Mouse (Mus musculus) stomach, embryonic 15.5 days (tissue): ENCODE measurements around the gene Ahdc1. TPM values are rescaled to one million over a fixed set of nuclear protein-coding genes. Genes with fewer than 3 reads are reported as not detected.
A peak's percentile ranks its signal among the peaks of the same experiment; 100 is the strongest.

Experiments used
- ATAC-seq: fragments of 200-750 bp; cut with Nextera tagmentation; 2 replicates; pipeline ENCODE4 v1.8.0; 2017; ENCODE audit warnings: low read depth, moderate number of reproducible peaks, moderate TSS enrichment; ENCODE audit not compliant: insufficient read depth, low FRiP score
- H3K27ac ChIP-seq: fragments of 300-500 bp; sonication (generic); 2 replicates; pipeline ENCODE4 v1.5.1; 2015; ENCODE audit warnings: mild to moderate bottlenecking, inconsistent platforms
- H3K27me3 ChIP-seq: fragments of 300-500 bp; sonication (generic); replicated peaks from 2 replicates; pipeline ENCODE4 v1.6.1; 2015; ENCODE audit warnings: inconsistent platforms
- H3K36me3 ChIP-seq: fragments of 300-500 bp; sonication (generic); 2 replicates; pipeline ENCODE4 v1.6.1; 2015; ENCODE audit warnings: inconsistent platforms
- H3K4me1 ChIP-seq: fragments of 300-500 bp; sonication (generic); 2 replicates; pipeline ENCODE4 v1.6.1; 2015; ENCODE audit warnings: inconsistent platforms
- H3K4me2 ChIP-seq: fragments of 300-500 bp; sonication (generic); 2 replicates; pipeline ENCODE4 v1.6.1; 2015; ENCODE audit warnings: mild to moderate bottlenecking, inconsistent platforms
- H3K4me3 ChIP-seq: fragments of 300-500 bp; sonication (generic); replicated peaks from 2 replicates; pipeline ENCODE4 v1.5.1; 2015; ENCODE audit warnings: inconsistent platforms
- H3K9ac ChIP-seq: fragments of 300-500 bp; sonication (generic); 2 replicates; pipeline ENCODE4 v1.6.1; 2015; ENCODE audit warnings: inconsistent platforms
- H3K9me3 ChIP-seq: fragments of 300-500 bp; sonication (generic); 2 replicates; pipeline ENCODE4 v1.6.1; 2016; ENCODE audit warnings: inconsistent platforms
- WGBS: fragments of 180-500 bp; shearing (Covaris S2); methylation state at CpG from one replicate; pipeline ENCODE4 v1.1.7; 2015; 5-methylcytosine and 5-hydroxymethylcytosine counted together
- polyA plus RNA-seq: library from polyadenylated mRNA; unstranded; fragments of >200 nt; fragmentation: Nextera tagmentation; extraction: Ambion mirVana; gene quantifications from 2 replicates; pipeline ENCODE4 v1.2.1, GENCODE M21; 2015

Ahdc1 gene
- polyA plus RNA-seq, 1 experiment from 2014 or later = 9.3 TPM

DNA sequence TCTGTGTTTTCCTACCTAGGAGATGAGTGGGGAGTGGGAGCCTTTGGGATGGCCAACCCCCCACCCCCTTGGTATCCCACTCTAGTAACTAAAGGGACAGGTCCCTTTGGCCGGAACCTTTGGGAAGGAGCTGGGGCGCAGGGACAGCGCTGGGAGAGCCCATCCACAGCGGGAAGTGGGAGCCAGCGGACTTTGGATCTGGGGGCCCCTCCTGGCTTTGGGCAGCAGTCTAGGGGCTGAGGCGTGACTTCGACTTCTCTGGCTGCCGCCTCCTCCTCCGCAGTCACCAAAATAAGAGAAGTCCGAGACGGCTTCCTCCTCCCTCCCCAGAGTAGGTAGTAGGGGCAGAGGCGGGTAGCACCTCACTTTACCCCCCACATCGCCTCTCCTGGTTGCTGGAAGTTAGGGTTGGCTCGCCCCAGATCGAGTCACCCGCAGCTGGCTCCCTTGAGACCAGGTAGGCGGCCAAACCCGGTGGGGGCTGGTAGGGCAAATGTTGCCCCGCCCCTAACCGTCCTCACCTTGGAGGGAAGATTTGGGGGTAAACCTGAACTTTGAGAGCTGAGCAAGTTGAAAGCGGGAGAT lies 37.2 kb upstream of the Ahdc1 start, which contains the start of gene Fgr:
TSS of gene Fgr (plus strand) at position 282 of the 585 bp plus-strand sequence.
- no peak; the same call in 1 of the 2 replicates for ATAC-seq
- peak within 1 kb of the TSS; percentile 45 for H3K4me2 ChIP-seq
- H3K9ac ChIP-seq = no peak within 1 kb of the TSS
- 0 out of 2 replicates have a peak within 1 kb of the TSS, but pooled peaks have one; percentile 35 for H3K27ac ChIP-seq
- H3K4me3 ChIP-seq = peak within 1 kb of the TSS; percentile 25
- peaks cover 16% of the 10 kb centered on the region for H3K27me3 ChIP-seq
- WGBS = 15% methylated on average over 21 of the region's 21 CpGs
- no peaks in the 10 kb centered on the region for H3K36me3 ChIP-seq
- no peaks in the 10 kb centered on the region for H3K9me3 ChIP-seq
- peaks cover 9% of the 10 kb centered on the region for H3K4me1 ChIP-seq

- no peak for ATAC-seq
- no peak overlapping the region for H3K9ac ChIP-seq
- H3K27me3 ChIP-seq = peaks cover 16% of the 10 kb centered on the region
- H3K36me3 ChIP-seq = no peaks in the 10 kb centered on the region
- H3K4me2 ChIP-seq = peak overlapping the region; percentile 45
- WGBS = 10% methylated on average over 15 of the region's 15 CpGs
- H3K4me3 ChIP-seq = peak overlapping the region; percentile 25
- no peaks in the 10 kb centered on the region for H3K9me3 ChIP-seq
- H3K27ac ChIP-seq = 0 out of 2 replicates have a peak overlapping the region, but pooled peaks have one; percentile 35
- H3K4me1 ChIP-seq = peaks cover 9% of the 10 kb centered on the region
These were observed 36.2 kb upstream of the Ahdc1 start for GRCm38 (mm10) chr4:132974904-132975303.

DNA sequence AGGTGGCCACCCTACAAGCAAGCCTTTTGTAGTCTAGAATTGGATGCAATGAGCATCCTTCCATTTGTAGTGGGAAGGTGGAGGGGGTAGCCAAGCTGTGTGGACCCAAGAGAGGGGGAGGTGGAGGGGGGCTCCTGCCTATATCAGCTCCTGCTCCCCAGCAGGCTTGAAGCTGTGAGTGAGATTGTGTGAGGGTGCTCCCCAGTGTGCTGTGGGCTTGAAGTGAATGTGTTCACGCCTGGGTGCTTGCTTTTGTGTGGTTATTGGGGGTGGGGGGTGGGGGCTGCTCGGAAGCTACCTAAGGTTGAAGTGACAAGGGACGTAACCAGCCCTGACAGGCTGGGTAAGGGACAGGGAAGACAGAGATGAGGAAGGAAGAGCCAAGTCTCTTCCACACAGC lies 35.3 kb upstream of the Ahdc1 start:
- whole genome bisulfite sequencing = 62% methylated on average over 3 of the region's 3 CpGs
- Histone ChIP-seq H3K4me3 (no peak overlapping the region), H3K36me3 (no peaks in the 10 kb centered on the region), H3K4me2 (no peak overlapping the region), H3K27me3 (peaks cover 16% of the 10 kb centered on the region), H3K27ac (no peak overlapping the region), H3K9ac (no peak overlapping the region), H3K9me3 (no peaks in the 10 kb centered on the region), H3K4me1 (peaks cover 9% of the 10 kb centered on the region)
- ATAC-seq = no peak

DNA sequence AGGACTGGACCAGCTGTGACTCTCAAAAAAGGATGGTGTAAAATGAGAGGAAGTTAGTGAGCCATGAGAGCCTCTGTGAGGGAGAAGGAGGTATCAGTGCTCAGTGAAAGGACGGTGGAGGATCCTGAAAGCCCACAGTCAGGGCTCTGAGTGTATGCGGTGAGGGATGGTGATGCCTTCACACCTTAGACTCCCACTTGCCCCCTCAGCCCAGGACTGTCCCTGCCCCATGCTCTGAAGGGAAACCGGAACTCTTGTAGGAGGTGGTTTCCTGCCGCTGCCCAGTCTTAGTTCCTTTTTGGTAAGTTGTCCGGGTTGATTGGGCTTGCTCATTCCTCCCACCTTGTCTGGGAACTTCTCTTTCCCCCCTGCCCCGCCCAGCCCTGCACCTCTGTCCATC lies 34.3 kb upstream of the Ahdc1 start:
- peaks cover 9% of the 10 kb centered on the region for H3K4me1 ChIP-seq
- H3K36me3 ChIP-seq = no peaks in the 10 kb centered on the region
- H3K9me3 ChIP-seq = no peaks in the 10 kb centered on the region
- ATAC-seq = no peak
- no peak overlapping the region for H3K4me2 ChIP-seq
- 54% methylated on average over 6 of the region's 6 CpGs for WGBS
- no peak overlapping the region for H3K9ac ChIP-seq
- no peak overlapping the region for H3K4me3 ChIP-seq
- H3K27me3 ChIP-seq = peaks cover 16% of the 10 kb centered on the region
- H3K27ac ChIP-seq = no peak overlapping the region

DNA sequence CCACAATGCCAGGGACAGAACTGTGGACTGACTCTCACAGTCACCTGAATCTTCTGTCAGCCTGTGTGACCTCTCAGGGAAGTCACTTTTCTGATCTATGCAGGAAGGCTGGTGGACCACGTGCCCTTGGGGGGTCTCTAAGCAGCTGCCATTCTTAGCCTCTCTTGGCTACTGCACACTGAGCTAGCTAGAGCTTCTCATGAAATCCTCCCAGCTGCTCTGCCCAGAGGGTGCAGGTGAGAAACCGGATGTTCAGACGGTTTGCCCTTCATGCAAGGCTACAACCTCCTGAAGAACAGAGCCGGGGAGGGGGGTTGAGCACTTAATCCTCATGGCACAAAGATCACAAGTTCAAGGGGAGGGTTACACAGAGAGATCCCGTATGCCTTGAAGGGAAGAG lies 33.5 kb upstream of the Ahdc1 start:
- H3K36me3 ChIP-seq = no peaks in the 10 kb centered on the region
- no peaks in the 10 kb centered on the region for H3K9me3 ChIP-seq
- WGBS = 33% methylated on average over 5 of the region's 5 CpGs
- no peak overlapping the region for H3K9ac ChIP-seq
- peaks cover 16% of the 10 kb centered on the region for H3K27me3 ChIP-seq
- peaks cover 9% of the 10 kb centered on the region for H3K4me1 ChIP-seq
- no peak overlapping the region for H3K4me3 ChIP-seq
- no peak for ATAC-seq
- H3K27ac ChIP-seq = no peak overlapping the region
- no peak overlapping the region for H3K4me2 ChIP-seq

GRCm38 (mm10) chr4:132979186-132979585 lies 31.9 kb upstream of the Ahdc1 start:
- H3K9ac ChIP-seq = no peak overlapping the region
- peaks cover 15% of the 10 kb centered on the region for H3K27me3 ChIP-seq
- H3K27ac ChIP-seq = no peak overlapping the region
- no peak overlapping the region for H3K4me2 ChIP-seq
- H3K36me3 ChIP-seq = no peaks in the 10 kb centered on the region
- H3K9me3 ChIP-seq = no peaks in the 10 kb centered on the region
- 46% methylated on average over 2 of the region's 2 CpGs for WGBS
- H3K4me1 ChIP-seq = peaks cover 13% of the 10 kb centered on the region
- no peak overlapping the region for H3K4me3 ChIP-seq
- ATAC-seq = no peak

- no peak overlapping the region for H3K4me2 ChIP-seq
- no peaks in the 10 kb centered on the region for H3K9me3 ChIP-seq
- no peak overlapping the region for H3K9ac ChIP-seq
- no peak for ATAC-seq
- H3K27ac ChIP-seq = no peak overlapping the region
- H3K4me3 ChIP-seq = no peak overlapping the region
- peaks cover 6% of the 10 kb centered on the region; the same call in 1 of the 2 replicates for H3K4me1 ChIP-seq
- no peaks in the 10 kb centered on the region for H3K27me3 ChIP-seq
- WGBS = 65% methylated on average over 6 of the region's 6 CpGs
- no peaks in the 10 kb centered on the region for H3K36me3 ChIP-seq
These were observed 29.4 kb upstream of the Ahdc1 start for GRCm38 (mm10) chr4:132981621-132982020.

GRCm38 (mm10) chr4:132982999-132983398 lies 28.1 kb upstream of the Ahdc1 start:
- Histone ChIP-seq H3K4me3 (no peak overlapping the region), H3K4me1 (peaks cover 6% of the 10 kb centered on the region; the same call in 1 of the 2 replicates), H3K27ac (peak overlapping the region; percentile 37; the same call in 1 of the 2 replicates), H3K9me3 (no peaks in the 10 kb centered on the region), H3K27me3 (no peaks in the 10 kb centered on the region), H3K36me3 (no peaks in the 10 kb centered on the region), H3K4me2 (no peak overlapping the region), H3K9ac (no peak overlapping the region)
- 47% methylated on average over 6 of the region's 6 CpGs for WGBS
- ATAC-seq = no peak

DNA sequence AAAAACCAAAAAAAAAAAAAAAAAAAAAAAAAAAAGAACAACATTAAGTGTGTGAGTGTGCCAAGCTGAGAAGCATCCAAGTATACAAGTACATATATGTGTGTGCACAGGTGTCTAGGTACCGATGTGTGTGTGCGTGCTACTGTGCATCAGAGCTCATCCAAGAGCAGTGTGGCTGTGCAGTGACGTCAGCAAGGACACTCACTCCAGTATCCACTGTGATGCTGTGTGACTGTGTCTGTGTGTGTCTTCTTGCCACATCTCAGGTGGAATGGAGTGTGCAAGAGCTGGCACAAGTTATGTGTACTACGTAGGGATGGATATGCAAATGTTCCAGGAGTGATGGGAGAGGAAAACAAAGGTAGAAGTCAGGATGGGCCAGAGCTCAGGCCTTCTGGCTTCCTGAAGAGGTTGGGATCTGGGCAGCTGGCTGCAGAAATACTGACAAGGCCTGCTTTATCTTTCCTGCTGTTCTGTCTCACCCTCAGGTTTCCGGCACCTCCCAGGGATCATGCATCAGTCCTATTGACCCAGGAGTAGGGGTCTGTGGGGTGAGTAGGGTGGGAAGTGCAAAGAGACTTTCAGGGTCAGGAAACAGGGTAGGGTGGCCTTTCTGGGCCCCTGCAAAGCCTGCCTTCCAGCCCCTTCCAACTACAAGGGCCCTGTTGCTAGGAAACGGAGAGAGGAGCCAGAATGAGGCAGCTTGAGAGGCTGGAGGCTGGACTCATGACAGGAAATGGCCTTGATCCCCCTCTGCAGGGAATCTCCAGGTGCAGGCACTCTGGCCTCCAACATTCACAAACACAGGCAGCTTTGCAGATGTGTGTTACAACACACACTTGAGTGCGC lies 27.2 kb upstream of the Ahdc1 start:
- ATAC-seq = no peak; the same call in 1 of the 2 replicates
- Histone ChIP-seq H3K4me2 (no peak overlapping the region), H3K9me3 (no peaks in the 10 kb centered on the region), H3K9ac (no peak overlapping the region), H3K4me1 (peaks cover 6% of the 10 kb centered on the region; the same call in 1 of the 2 replicates), H3K27me3 (no peaks in the 10 kb centered on the region), H3K27ac (peak overlapping the region; percentile 36), H3K4me3 (no peak overlapping the region), H3K36me3 (no peaks in the 10 kb centered on the region)
- WGBS = 54% methylated on average over 7 of the region's 7 CpGs

GRCm38 (mm10) chr4:132988581-132989355 lies 22.3 kb upstream of the Ahdc1 start:
- Histone ChIP-seq H3K4me1 (peaks cover 4% of the 10 kb centered on the region; the same call in 1 of the 2 replicates), H3K9me3 (no peaks in the 10 kb centered on the region), H3K27ac (no peak overlapping the region), H3K27me3 (no peaks in the 10 kb centered on the region), H3K4me2 (no peak overlapping the region), H3K4me3 (no peak overlapping the region), H3K9ac (no peak overlapping the region), H3K36me3 (no peaks in the 10 kb centered on the region)
- no peak for ATAC-seq
- WGBS = 85% methylated on average over 6 of the region's 6 CpGs

GRCm38 (mm10) chr4:132993553-132993952 lies 17.5 kb upstream of the Ahdc1 start:
- H3K27me3 ChIP-seq = no peaks in the 10 kb centered on the region
- H3K4me3 ChIP-seq = no peak overlapping the region
- H3K9ac ChIP-seq = no peak overlapping the region
- no peaks in the 10 kb centered on the region for H3K36me3 ChIP-seq
- ATAC-seq = no peak
- WGBS = 54% methylated on average over 4 of the region's 4 CpGs
- no peak overlapping the region for H3K4me2 ChIP-seq
- H3K27ac ChIP-seq = no peak overlapping the region
- H3K9me3 ChIP-seq = no peaks in the 10 kb centered on the region
- no peaks in the 10 kb centered on the region for H3K4me1 ChIP-seq
